Mouse (Mus musculus) spleen, embryonic (tissue): Measurements from ENCODE around the gene Olfr1393.
"Not testable (repeated sequence)": the region's sequence is repeated elsewhere in the genome, so short reads cannot be mapped to it uniquely, and the experiment has no call there.

ENCODE experiments used
- CTCF ChIA-PET: fragments of 350-600 bp; sonication (Branson Sonifier 250); formaldehyde crosslinking; loops from one replicate; lab custom pipeline; 2022; lab: Charles Lee

The Olfr1393 gene

DNA sequence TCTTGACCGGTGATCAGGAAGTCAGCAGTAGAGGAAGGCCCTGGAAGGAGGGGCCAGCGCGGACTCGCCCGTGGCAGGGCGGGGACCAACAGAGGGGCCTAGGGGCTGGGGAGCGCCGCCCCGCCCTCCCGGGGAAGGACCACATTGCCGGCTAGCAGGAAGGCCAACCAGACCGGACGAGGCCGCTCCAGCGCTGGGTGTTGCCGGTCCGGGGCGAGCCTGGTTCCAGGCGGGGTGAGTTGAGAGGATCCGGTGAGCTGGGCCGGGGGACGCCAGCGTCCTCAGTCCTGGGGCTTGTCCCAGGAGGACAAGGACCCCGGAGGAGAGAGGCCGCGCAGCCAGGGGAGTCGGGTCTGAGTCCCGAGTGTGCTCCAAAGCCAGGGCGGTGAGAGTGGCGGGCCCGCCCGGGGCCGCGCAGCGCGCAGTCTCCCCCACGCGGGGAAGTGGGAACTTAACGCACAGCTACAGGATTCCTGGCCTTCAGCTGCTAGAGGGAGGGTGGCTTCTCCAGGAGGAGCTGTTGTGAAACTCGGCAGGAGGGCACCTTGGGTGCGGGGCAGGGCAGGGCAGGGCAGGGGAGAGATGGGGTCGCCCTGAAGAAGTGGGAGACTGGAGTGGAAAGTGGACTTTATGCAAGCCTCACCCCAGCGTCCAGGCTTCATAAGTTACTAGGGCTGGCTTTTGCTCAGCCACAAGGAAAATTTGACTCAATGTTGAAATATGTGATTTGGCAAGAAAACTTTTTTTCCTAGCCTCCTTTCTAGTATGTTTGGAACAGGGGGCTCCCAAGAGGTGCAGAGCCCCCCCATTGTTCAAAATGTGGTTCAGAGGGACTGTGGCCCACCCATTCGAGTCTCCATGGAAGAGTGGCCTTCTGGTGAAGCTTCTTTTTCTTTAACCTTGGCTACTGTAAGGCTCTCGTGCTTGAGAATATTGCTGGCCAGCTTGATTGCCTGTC lies 27.4 kb upstream of the Olfr1393 start:
- CTCF ChIA-PET = interaction anchor here (1.1 kb wide), 1 partner anchor 59 kb away, joined by 3 read pairs; no protein-coding TSS in a partner anchor

DNA sequence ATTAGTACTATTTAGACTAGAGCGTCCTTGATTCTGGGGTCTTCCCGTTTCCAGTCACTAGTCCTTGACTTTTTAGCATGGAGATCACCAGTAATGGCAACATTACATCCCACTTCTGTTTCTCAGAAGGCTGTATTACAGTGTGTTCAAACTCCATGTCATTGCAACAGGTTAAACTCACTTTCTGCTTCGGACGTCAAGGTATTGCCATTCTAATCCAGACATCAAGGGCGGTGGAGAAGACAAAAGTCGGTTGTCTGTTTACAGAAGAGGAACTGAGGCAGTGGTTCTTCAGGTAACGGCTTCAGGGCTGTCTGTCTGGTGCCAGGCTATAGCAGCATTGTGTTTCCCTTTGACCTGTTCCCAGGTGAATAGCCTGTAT lies 26.7 kb upstream of the Olfr1393 start:
- CTCF ChIA-PET = interaction anchor here (1.1 kb wide), 1 partner anchor 60 kb away, joined by 3 read pairs; no protein-coding TSS in a partner anchor

DNA sequence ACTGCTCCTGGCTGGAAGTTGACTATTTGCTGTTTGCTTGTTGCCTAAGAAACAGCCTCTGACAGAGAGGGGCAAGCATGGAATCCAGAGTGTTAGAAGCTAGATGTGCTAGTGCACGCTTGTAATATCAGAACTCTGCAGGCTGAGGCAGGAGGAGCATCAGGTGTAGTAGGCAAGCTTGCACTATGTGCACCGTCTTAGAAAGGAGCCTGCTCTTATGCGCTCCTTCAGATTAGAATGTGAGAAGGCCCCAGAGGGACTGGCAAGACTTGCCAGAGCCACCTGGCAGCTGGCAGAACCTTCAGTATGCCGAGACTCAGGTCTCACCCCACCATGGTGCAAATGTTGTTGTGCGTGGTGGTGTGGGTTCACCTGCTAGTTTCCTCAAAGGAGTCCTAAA lies 26.1 kb upstream of the Olfr1393 start:
- CTCF ChIA-PET = no interaction called here

DNA sequence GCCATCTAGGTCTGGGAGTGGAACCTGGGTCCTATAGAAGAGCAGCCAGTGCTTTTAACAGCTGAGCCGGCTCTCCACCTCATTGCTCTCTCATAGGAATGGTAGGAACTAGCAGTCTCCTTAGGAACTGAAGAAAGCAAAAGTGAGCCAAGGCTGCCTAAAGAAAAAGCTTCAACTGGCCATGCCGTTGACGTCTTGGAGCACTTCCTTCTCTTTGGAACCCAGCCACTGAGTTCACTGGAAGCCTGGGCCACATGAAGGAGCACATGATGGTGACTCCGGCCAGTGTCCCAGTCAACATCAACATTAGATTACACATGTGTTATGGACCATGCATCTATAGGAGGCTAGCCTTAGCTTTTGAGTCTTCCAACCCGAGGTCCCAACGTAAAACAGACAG lies 25.1 kb upstream of the Olfr1393 start:
- CTCF ChIA-PET = interaction anchor here (0.6 to 0.8 kb wide), 2 partner anchors 50 to 66 kb away, joined by 3 read pairs; partner anchors contain the start of gene Btnl9

DNA sequence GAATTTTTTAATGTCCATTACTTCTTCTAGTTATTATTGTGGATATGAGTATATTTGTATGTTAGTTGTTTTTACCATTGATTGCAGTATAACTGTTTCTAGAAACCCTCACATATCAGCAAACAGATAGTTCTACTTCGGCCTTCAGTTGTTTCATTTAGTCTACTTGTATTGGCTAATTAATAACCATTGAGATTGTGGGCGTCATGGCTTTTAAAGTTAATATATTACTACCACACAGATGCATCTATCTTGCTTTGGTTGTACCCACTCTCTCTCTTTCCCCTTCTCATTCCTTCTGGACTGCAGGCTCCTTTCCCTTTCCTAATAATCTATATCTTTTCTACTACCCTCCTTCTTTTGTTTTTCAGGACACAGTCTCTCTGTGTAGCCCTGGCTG lies 18.8 kb upstream of the Olfr1393 start:
- CTCF ChIA-PET = no interaction called here

DNA sequence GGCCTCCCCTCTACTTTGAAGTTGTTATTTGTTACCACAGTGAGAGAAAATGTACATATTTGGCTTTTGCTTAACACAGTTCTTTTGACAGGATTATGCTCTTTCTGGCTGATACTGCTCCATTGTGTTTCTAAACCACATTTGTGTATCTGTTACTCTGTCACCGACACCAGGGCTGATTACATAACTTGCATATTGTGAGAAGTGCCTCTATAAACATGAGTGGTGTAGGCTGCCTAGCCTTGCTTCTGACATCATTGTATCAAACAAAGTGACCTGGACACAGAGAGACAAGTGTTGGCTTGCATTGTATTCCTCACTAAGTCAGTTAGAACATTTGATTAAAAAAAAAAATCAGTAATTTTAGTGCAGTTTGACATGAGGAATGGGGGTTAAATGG lies 18.3 kb upstream of the Olfr1393 start:
- CTCF ChIA-PET = no interaction called here

DNA sequence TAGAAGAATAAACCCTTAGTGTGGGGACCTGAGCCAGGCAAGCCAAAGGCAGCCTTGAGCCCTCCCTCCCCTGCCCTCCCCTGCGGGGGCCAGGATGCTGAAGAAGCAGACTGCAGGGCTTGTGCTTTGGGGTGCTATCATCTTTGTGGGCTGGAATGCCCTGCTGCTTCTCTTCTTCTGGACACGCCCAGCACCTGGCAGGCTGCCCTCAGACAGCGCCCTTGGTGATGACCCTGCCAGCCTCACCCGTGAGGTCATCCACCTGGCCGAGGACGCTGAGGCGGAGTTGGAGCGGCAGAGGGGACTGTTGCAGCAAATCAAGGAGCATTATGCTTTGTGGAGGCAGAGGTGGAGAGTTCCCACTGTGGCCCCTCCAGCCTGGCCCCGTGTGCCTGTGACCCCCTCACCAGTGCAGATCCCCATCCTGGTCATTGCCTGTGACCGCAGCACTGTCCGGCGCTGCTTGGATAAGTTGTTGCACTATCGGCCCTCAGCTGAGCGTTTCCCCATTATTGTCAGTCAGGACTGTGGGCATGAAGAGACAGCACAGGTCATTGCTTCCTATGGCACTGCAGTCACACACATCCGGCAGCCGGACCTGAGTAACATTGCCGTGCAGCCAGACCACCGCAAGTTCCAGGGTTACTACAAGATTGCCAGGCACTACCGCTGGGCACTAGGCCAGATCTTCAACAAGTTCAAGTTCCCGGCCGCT lies 17.3 kb upstream of the Olfr1393 start:
- CTCF ChIA-PET = no interaction called here

DNA sequence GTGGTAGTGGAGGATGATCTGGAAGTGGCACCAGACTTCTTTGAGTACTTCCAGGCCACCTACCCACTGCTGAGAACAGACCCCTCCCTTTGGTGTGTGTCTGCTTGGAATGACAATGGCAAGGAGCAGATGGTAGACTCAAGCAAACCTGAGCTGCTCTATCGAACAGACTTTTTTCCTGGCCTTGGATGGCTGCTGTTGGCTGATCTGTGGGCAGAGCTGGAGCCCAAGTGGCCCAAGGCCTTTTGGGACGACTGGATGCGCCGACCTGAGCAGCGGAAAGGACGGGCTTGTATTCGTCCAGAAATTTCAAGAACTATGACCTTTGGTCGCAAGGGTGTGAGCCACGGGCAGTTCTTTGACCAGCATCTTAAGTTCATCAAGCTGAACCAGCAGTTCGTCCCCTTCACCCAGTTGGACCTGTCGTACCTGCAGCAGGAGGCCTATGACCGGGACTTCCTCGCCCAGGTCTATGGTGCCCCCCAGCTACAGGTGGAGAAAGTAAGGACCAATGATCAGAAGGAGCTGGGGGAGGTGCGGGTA lies 16.7 kb upstream of the Olfr1393 start:
- CTCF ChIA-PET = no interaction called here

DNA sequence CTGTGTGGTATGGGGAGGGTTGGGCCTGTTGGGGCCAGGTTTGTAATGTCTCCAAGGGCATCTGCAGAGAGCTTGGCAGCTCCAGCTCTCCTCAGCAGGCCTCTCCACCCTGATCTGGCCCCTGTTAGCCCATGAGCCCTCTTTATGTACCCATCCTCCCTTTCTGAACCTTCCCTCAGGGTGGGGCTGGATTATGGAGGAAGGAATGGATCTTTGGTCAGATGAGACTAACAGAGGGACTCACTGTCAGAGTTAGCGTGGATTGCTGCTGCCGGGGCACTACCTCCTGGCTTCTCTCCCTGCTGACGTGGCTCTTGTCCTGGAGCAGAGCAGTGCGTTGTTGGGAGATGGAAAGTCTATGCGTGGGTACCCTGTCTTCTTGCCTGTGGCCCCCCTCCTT lies 15.8 kb upstream of the Olfr1393 start:
- CTCF ChIA-PET = no interaction called here

DNA sequence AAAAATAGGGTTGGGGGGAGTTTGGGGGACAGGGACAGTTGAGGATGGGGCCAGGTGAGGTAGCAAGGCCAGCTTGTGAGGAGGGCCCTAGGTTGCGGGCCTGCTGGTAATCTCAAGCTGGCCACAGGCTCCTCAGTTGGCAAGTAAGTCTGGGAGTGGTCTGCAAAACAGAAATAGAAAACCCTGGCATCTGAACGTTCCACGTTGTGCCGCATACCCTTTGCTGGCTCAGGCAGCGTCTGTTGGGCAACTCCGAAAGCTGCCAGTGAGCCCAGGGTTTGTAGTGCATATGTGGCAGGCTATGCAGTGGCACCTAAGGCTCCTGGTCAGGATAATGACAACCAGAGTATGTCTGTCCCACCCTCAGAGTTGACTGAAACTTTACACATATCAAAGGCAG lies 15.0 kb upstream of the Olfr1393 start:
- CTCF ChIA-PET = interaction anchor here (0.6 kb wide), 1 partner anchor 39 kb away, joined by 3 read pairs; no protein-coding TSS in a partner anchor

DNA sequence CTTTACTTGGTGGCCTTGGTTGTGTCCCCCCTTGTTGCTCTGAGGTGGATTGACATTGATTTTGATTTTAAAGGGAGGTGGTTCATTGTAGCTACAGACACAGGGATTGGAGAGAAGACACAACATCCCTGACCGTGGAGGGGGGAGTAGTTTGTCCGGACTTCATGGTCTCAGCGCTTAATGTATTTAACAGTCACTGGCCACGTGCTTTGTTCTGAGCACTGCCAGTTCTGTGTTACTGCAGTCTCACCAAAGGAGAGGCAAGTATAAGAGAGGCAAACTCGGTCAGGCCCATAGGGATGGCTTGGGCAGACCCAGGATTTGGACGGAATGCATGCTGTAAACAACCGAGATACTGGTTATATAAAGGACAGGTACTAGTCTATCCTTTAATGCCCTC lies 14.0 kb upstream of the Olfr1393 start:
- CTCF ChIA-PET = no interaction called here

DNA sequence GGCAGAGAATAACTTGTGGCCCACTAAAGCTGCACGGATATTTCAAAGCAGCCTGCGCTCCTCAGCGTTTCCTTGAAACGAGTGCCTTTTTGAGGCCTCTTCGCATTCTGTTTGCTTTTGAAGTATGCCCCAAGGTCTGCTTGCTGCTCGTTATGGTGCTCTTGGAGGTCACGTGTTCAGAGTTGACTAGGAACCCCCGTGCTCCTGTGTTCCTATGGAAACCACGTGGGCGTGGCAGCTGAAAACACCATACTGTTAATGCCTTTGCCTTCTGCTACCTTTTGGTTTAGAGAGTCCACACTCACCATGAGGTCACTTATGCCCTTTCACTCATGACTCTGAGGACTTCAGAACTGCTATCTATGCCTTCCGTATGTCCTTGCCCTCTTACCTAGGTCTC lies 13.5 kb upstream of the Olfr1393 start:
- CTCF ChIA-PET = no interaction called here

DNA sequence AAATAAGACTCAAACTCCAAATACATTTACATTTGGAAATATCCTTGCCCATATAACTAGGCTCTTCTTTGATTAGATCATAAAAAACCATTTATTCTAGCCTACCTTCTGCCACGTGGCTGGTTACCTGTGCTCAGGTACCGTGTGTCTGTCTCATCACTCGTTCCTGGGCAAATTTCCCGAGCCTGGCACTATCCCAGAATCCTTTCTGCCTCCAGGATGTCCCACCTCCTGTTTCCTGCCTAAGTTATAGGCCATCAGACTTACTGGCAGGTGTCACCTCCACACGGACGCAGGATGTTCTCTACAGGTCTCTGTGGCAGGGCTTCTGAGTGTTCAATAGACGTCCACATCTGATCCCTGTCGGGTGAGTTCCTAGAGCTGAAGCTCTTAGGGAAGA lies 13.0 kb upstream of the Olfr1393 start:
- CTCF ChIA-PET = no interaction called here

DNA sequence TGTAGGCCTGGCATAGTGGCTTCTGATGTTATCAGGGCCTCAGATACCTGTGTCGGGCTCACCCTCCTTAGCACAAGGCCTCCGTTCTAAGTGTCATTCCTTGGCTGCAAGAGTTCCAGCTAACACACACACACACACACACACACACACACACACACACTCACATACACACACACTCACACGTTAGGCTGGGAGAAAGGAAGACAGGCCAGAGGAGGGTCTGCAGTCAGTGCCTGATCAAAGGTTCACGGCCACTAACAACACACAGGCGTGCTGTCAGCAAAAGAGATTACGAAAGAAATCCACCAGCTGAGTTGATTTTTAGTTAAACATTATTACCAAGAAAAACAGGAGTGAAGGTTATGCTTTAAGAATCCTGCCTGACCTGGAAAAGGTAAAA lies 11.4 kb upstream of the Olfr1393 start:
- CTCF ChIA-PET = interaction anchor here (0.5 kb wide), 1 partner anchor 75 kb away, joined by 16 read pairs; no protein-coding TSS in a partner anchor

DNA sequence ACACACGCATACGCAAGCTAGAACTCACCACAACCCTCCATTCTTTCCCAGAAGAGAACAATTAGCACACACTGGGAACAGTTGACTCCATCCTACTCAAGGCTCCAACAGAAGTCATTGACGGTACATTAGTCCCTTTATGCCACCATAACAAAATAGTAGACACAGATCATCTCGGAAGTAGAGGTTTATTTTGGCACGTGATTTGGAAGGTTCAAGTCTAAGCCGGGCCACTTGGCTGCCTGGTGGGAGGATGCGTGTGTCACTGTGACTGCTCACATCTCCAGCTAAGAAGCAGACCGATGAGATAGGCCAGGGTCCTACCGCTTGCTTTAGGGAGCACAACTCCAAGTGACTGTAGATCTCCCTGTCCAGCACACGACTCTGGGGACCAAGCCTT lies 10.8 kb upstream of the Olfr1393 start:
- CTCF ChIA-PET = no interaction called here

DNA sequence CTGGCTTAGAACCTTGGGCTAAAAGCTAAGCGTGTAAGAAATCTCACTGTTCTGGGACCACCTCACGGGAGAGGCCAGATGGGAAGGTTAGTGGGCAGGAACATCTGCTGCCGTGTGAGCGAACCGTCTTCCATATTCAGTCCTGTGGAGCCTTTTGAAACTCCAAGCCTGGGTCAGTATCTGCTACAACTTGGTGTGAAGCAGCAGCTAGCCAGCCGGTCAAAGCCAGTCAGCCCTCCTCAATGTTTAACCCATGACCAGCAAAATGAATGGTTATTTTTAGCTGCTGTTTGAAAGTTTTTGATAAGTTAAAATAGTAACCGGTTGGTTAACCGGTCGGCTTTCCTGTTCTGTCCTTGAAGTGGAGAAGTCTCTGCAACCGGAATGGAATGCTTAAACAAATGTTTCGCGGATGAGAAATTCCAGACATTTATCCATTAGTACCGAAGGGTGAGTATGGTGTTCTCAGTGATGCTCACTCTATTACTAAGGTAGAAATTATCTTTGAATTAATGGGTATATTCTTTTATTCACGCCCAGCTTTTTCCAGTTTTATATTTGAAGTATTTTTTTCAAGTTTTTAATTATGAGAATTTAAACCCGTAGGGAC lies 10.0 kb upstream of the Olfr1393 start:
- CTCF ChIA-PET = no interaction called here

DNA sequence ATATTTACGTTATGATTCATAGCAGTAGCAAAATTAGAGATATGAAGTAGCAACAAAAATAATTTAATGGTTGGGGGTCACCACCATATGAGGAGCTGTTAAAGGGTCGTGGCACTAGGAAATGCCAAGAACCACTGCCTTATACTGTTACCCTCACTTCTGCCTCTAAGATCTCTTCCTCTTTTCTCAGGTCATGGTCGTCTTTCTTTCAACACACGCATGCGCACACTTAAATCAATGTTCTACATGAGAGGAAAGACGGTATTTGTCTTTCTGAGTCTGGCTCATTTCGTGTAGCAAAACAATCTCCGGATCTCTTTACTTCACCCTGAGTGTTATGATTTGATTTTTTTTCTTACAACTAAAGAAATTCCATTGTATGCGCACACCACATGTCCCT lies 8.3 kb upstream of the Olfr1393 start:
- CTCF ChIA-PET = no interaction called here

DNA sequence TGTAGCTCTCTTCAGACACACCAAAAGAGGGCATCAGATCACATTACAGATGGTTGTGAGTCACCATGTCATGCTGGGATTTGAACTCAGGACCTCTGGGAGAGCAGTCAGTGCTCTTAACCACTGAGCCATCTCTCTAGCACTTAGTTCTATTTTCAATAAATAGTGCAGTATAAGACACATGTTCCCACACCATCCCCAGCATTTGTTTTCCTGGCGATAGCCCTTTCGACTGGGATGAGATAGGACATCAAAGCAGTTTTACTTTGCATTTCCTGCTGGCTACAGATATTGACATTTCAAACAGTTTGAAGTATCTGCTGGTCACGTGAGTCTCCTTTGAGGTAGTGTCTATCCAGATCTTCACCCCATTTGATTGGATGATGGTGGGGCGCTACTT lies 7.7 kb upstream of the Olfr1393 start:
- CTCF ChIA-PET = no interaction called here

DNA sequence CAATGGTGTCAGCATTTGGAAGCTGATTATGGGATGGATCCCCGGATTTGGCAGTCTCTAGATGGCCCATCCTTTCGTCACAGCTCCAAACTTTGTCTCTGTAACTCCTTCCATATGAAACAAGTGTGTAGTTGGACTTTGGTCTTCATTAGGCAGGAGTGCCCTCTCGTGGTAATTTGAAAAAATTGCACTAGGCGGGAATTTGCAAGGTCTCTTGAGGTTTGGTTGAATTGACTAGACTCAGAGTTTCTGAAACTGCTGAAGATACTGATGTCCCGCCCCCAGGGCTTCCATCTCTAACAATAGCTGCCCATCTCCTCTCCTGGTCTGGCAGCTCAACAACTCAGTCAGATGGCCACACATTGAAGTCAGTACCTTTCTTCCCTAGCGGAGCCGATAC lies 6.8 kb upstream of the Olfr1393 start:
- CTCF ChIA-PET = interaction anchor here (0.6 to 1.9 kb wide), 3 partner anchors 83 to 104 kb away, joined by 3 to 6 read pairs (median 4); no protein-coding TSS in a partner anchor

DNA sequence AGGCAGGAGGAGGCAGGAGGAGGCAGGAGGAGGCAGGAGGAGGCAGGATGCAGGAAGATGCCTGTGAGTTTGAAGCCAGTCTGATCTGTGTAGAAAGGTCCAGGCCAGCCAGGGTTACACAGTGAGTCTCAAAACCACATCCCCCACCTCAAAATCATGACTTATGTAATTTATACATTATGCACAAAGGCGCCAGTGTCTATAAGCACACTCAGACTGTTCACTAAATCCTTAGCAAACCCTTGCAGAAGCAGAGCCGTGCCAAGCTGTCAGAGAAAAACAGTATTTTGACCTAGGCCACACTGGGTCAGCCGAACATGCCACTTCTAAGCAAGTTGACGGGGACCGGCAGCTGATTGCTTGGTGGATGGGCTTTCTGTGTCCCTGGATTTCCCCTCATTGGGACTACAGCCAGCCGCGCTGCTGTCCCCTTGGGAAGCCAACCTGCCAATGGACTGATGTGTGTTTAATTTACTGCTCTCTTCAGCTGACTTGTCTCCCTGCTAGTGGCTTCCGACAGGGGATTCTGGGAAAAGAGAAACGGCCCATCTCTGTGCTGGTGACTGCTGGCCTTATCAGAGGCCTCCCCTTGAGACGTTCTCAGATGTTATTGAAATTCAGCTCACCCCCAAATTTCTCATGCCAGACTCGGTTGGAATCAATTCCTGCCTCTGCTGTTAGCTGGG lies 4.1 kb upstream of the Olfr1393 start:
- CTCF ChIA-PET = no interaction called here

DNA sequence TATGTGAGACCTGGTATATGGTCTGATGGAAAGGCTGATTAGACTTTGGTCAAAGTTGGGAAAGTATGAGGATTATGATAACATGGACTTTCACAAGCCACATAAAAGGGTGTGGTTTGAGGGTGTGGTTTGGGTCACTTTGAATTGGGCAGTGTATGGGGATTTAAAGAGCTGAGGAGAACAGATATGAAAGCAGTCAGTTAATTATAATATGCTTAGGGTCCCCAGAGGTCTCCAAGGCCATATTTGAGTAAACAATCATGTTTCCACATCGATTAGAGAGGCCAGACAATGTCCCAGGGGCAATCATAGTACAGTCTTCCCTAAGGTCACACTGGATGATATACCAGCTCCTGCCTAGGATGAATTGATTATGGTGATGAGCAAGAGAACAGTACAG lies 6.9 kb downstream of the Olfr1393 start, which contains the start of gene Olfr1392:
Gene Olfr1392, plus strand, starts transcription at position 301 of the 400 bp plus-strand sequence.
- CTCF ChIA-PET = not testable (repeated sequence)
